Mouse (Mus musculus): ENCODE measurements around the gene Hps3.
A peak's percentile ranks its signal among the peaks of the same experiment; 100 is the strongest.
"Not testable (repeated sequence)": the region's sequence is repeated elsewhere in the genome, so short reads cannot be mapped to it uniquely, and the experiment has no call there.

Gene Hps3

GRCm38 (mm10) chr3:20034719-20035404 lies at the start of gene Hps3:
Hps3 (minus strand) TSS chr3:20035315.
- DNase-seq (ENCODE audit: low spot score in 2 of 2), result peak; percentile 88

GRCm38 (mm10) chr3:20082161-20082560 lies 47.0 kb upstream of the Hps3 start:
- DNase-seq (ENCODE audit: low spot score in 2 of 2), result no peak

GRCm38 (mm10) chr3:20076145-20077053 lies 41.3 kb upstream of the Hps3 start:
- no peak for DNase-seq (ENCODE audit: low spot score in 2 of 2)

GRCm38 (mm10) chr3:20058197-20058541 lies 23.1 kb upstream of the Hps3 start:
- no peak for DNase-seq (ENCODE audit: low spot score in 2 of 2)

GRCm38 (mm10) chr3:20057306-20058196 lies 22.4 kb upstream of the Hps3 start, which contains the start of gene Hltf:
Hltf (plus strand) TSS chr3:20057811.
- DNase-seq (ENCODE audit: low spot score in 2 of 2), result peak; percentile 94

- not testable (repeated sequence) for DNase-seq (ENCODE audit: low spot score in 2 of 2)
These were observed 9.6 kb upstream of the Hps3 start for GRCm38 (mm10) chr3:20044736-20045135.

GRCm38 (mm10) chr3:20041461-20041860 lies 6.3 kb upstream of the Hps3 start:
- DNase-seq (ENCODE audit: low spot score in 2 of 2), result not testable (repeated sequence)

- no peak for DNase-seq (ENCODE audit: low spot score in 2 of 2)
These were observed 954 bp upstream of the Hps3 start for GRCm38 (mm10) chr3:20036069-20036468.

GRCm38 (mm10) chr3:20033761-20034718 lies 1.1 kb downstream of the Hps3 start:
- DNase-seq (ENCODE audit: low spot score in 2 of 2), result no peak

- no peak for DNase-seq (ENCODE audit: low spot score in 2 of 2)
These were observed 4.3 kb downstream of the Hps3 start for GRCm38 (mm10) chr3:20030807-20031206.

GRCm38 (mm10) chr3:20028640-20029039 lies 6.5 kb downstream of the Hps3 start:
- no peak for DNase-seq (ENCODE audit: low spot score in 2 of 2)

GRCm38 (mm10) chr3:20027788-20028187 lies 7.3 kb downstream of the Hps3 start:
- DNase-seq (ENCODE audit: low spot score in 2 of 2), result no peak

- DNase-seq (ENCODE audit: low spot score in 2 of 2), result no peak
These were observed 8.0 kb downstream of the Hps3 start for GRCm38 (mm10) chr3:20026996-20027689.

GRCm38 (mm10) chr3:20026481-20026880 lies 8.6 kb downstream of the Hps3 start:
- DNase-seq (ENCODE audit: low spot score in 2 of 2), result no peak

GRCm38 (mm10) chr3:20023832-20024231 lies 11.3 kb downstream of the Hps3 start:
- no peak for DNase-seq (ENCODE audit: low spot score in 2 of 2)

GRCm38 (mm10) chr3:20018076-20018475 lies 17.0 kb downstream of the Hps3 start:
- no peak for DNase-seq (ENCODE audit: low spot score in 2 of 2)

- no peak for DNase-seq (ENCODE audit: low spot score in 2 of 2)
These were observed 20.7 kb downstream of the Hps3 start for GRCm38 (mm10) chr3:20014454-20014853.

- DNase-seq (ENCODE audit: low spot score in 2 of 2), result not testable (repeated sequence)
These were observed 24.2 kb downstream of the Hps3 start for GRCm38 (mm10) chr3:20010905-20011304.

GRCm38 (mm10) chr3:20010464-20010863 lies 24.7 kb downstream of the Hps3 start:
- no peak for DNase-seq (ENCODE audit: low spot score in 2 of 2)

GRCm38 (mm10) chr3:20007759-20008158 lies 27.4 kb downstream of the Hps3 start:
- DNase-seq (ENCODE audit: low spot score in 2 of 2), result no peak

All from right cerebral cortex, postnatal 36 days (tissue).